Mouse (Mus musculus): Measurements from ENCODE around the gene Kitl. TPM values are rescaled to one million over a fixed set of nuclear protein-coding genes. Genes with fewer than 3 reads are reported as not detected.

The Kitl gene
- total RNA-seq, 2 experiments from 2014 or later, result 54.4 to 58.1 TPM

DNA sequence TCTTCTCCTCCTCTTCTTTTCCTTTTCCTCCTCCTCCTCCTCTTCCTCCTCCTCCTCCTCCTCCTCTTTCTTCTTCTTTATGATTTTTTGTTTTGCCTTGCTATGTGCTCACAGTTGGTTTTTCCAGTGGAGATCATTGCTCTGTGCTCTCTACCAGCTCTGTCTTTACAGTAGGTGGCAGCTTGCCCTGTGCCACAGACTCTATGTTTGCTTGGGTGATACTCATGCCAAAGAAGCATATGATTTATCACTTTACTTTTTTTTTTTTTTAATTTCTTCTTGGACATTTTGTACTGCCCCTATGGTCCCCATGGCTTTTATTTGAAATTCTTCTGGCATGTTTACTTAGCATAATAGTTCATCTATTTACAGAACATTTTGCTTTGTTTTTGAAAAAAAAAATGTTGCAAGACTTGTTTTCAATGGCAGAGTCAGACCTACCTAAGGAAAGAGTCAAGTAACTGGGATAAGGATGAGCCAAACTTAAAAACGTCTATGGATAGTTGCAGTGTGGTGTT lies 41.7 kb downstream of the Kitl start:
- no peak for DNase-seq (ENCODE audit: extremely low spot score in 1 of 2, low spot score in 2 of 2)
- no peak for TF ChIP-seq CTCF (IDR thresholded peaks at IDR 0.05)
- intact Hi-C loops (cut with DNase I), result no loop called here
- no peak overlapping the region for H3K27ac ChIP-seq
- no peak overlapping the region for H3K4me3 ChIP-seq

DNA sequence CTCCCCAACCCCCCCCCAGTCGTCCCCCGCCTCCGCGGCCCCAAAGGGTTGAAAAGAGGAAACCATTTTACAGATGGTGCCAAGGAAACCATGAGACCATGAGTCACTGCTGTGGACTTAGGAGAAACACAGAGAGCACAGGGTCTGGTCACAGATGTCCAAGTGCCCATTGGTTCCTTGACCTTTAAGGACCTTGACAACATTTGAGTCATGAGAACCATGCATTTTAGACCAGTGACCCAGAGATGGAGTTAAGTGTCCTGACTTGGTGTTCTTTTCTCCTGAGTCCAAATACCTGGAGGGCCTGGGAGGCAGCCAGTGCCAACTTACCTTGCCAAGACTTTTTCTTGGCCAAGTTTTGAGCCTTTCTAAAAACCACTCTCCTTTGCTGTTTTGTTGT lies 43.9 kb downstream of the Kitl start:
- no peak overlapping the region for H3K27ac ChIP-seq
- no peak for DNase-seq (ENCODE audit: extremely low spot score in 1 of 2, low spot score in 2 of 2)
- H3K4me3 ChIP-seq, result no peak overlapping the region
- intact Hi-C loops (cut with DNase I), result no loop called here
- no peak for TF ChIP-seq CTCF (IDR thresholded peaks at IDR 0.05)

DNA sequence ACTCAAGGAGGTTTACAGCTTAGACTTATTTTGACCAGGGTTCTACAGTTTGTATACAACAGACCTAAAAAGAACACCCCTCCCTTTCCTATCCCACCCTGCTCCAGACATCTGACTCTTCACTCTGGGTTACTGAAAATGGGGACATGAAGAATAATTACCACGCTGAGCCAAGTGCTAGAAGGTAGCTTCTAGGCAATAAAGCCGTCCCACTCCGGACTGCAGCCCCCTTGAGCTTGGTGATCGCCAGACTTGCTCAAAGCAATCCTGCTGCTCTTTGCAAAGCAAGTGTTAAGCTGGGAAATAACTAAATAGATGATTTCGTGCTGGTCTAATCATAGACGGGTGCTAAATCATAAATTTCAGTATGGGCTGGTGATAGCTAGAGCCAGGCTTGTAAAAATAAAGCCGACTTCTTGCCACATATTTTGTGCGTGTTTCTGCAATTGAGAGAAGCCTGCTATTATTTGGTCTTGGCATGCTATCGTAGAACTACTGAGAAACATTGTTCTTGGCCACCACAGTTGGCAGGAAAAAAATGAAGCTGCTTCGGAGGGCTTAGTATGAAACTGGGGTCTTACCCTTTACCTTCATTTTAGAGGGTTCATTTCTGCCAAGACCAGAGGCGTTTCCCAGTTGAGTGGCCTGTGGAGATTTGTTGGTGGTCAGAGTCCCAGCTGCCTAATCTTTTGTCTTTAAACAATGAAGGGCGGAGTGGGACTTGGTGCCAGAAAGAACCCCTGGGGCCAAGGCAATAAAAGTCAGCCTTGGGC lies 50.3 kb downstream of the Kitl start:
- H3K4me3 ChIP-seq, result no peak overlapping the region
- TF ChIP-seq CTCF (IDR thresholded peaks at IDR 0.05), result no peak
- H3K27ac ChIP-seq, result peak overlapping the region; percentile 59
- intact Hi-C loops (cut with DNase I), result no loop called here
- DNase-seq (ENCODE audit: extremely low spot score in 1 of 2, low spot score in 2 of 2), result no peak

DNA sequence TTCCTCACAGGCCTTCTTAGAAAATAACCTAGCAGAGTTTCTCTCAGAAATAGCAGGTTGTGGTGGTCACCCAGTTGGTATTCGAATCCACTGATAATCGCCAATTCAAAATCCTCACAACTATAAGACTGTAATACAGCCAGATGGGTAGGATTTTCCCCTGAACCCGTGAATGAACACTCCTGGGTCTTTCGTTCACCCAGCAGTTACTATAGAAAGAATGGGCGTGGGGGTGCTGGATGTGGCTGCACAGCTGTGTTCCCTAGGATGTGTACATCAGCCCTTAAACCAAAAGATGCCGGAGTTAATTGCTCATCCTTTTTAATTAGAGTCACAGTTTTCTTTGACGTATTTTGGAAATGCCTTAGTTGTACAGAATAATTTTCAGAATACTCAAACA lies 50.9 kb downstream of the Kitl start:
- DNase-seq (ENCODE audit: extremely low spot score in 1 of 2, low spot score in 2 of 2), result no peak
- H3K27ac ChIP-seq, result no peak overlapping the region; the same call in 1 of the 2 replicates
- intact Hi-C loops (cut with DNase I), result no loop called here
- H3K4me3 ChIP-seq, result no peak overlapping the region
- no peak for TF ChIP-seq CTCF (IDR thresholded peaks at IDR 0.05)

DNA sequence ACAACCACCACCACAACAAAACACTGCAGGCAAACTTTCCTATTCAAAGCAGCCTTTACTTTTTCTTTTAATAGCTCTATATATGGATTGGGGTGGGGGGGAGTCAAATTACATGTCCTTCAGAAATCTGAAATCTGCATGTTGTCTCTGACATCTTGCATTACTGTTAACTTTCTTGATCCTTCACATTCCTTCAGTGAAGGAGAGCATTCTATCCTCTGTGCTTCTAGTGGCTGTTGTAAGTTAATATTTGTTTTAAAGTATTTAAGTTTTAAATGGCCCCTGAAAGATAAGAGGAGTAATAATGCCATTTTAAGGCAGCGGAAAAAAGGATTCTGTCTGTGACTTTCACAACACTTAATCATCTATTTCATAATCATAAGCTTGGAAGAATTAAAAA lies 57.2 kb downstream of the Kitl start:
- TF ChIP-seq CTCF (IDR thresholded peaks at IDR 0.05), result no peak
- intact Hi-C loops (cut with DNase I), result no loop called here
- Histone ChIP-seq H3K4me3 (no peak overlapping the region), H3K27ac (no peak overlapping the region)
- no peak for DNase-seq (ENCODE audit: extremely low spot score in 1 of 2, low spot score in 2 of 2)

DNA sequence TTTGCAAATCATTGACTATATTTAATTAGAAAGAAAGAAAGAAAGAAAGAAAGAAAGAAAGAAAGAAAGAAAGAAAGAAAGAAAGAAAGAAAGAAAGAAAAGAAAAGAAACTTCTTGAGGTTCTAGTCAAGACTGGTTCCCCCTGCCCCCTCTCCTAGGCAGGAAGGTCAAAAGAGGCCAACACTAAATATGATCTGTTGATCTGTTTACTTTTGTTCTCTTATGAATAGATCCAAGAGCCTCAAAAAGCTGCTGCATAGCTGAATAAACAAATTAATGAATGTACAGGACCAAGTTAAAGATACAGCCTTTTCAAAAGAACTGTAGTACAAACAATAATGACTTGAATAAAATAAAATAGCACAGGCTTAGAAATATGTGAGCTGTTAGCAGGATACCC lies 57.7 kb downstream of the Kitl start:
- intact Hi-C loops (cut with DNase I), result no loop called here
- no peak for DNase-seq (ENCODE audit: extremely low spot score in 1 of 2, low spot score in 2 of 2)
- H3K4me3 ChIP-seq, result no peak overlapping the region
- TF ChIP-seq CTCF (IDR thresholded peaks at IDR 0.05), result no peak
- H3K27ac ChIP-seq, result no peak overlapping the region

DNA sequence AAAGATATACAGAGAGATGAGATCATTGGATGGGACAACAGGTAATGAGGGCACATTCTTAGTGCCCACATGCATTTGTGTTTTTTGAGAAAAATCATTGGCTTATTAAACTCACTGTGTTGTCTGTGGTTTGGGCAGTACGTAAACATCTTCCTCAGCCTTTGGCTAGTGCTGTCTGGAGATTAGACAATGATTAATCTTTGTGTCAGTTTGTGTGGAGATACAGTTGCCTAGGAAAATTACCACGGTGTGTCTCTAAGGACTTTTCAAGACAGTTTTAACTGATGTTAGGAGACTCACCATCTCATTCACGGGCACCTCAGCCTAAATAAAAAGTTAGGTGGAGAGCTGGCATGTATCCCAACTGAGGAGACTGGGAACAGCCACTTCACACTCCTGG lies 85.7 kb downstream of the Kitl start:
- Histone ChIP-seq H3K27ac (no peak overlapping the region), H3K4me3 (no peak overlapping the region)
- intact Hi-C loops (cut with DNase I), result no loop called here
- TF ChIP-seq CTCF (IDR thresholded peaks at IDR 0.05), result no peak
- no peak for DNase-seq (ENCODE audit: extremely low spot score in 1 of 2, low spot score in 2 of 2)

DNA sequence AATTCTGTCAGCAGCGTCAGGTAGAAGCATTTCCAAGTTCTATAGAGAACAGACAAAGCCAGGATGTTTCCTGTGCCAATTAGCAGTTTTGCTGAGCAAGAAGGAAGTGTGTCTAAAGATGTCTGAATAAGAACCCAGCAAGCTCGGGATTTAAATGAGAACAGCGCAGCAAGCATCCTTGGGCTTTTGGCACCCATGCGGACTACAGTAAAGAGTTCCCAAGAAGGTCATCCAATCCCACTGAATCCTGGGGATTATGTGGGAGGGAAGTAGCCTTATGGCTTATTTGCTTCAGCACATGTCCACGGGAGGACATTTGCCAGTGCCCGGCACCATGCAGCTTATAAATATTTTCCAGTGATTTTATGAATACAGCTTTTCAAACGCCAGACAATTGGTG lies 95.8 kb downstream of the Kitl start:
- no peak for DNase-seq (ENCODE audit: extremely low spot score in 1 of 2, low spot score in 2 of 2)
- intact Hi-C loops (cut with DNase I), result no loop called here
- Histone ChIP-seq H3K27ac (no peak overlapping the region), H3K4me3 (peak overlapping the region; percentile 28; the same call in 1 of the 2 replicates)
- no peak for TF ChIP-seq CTCF (IDR thresholded peaks at IDR 0.05)

DNA sequence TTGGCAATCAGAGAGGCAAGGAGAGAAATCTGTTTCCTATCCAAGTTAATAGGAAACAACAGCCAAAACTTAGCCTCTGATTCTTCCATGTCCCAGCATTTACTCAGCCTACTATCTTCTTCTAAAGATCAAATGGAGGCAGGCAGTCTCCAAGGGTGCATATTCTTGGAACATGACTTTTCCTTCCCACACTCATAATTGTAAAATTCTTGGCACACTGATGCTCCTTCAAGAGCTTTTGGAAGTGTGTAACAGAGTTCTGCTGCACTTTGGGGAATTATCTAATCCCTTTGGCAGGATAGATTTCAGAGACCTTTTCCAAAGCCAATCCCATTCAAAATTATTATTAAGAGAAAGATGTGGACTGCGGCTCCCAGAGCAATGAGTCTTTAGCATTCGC lies 100.1 kb downstream of the Kitl start:
- Histone ChIP-seq H3K4me3 (no peak overlapping the region), H3K27ac (no peak overlapping the region)
- TF ChIP-seq CTCF (IDR thresholded peaks at IDR 0.05), result no peak
- intact Hi-C loops (cut with DNase I), result no loop called here
- no peak for DNase-seq (ENCODE audit: extremely low spot score in 1 of 2, low spot score in 2 of 2)

DNA sequence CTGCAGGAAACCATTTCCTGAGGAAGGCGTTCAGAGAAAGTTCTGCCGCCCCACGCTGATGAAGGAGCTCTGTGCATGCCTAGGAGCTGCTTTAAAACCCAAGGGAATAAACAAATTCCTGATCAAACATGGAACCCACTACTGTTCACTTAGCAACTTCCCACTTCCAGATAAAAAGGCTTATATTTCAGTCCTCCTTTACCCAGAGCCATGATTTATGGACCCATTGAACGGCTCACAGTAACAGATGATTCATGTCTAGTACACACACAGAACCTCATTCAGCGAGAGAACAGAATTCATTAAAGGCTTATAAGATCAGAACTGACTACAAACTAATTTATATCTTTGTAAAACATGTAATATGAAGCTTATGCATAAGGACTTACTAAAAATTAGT lies 109.0 kb downstream of the Kitl start:
- no peak overlapping the region for H3K27ac ChIP-seq
- H3K4me3 ChIP-seq, result no peak overlapping the region
- no peak for DNase-seq (ENCODE audit: extremely low spot score in 1 of 2, low spot score in 2 of 2)
- intact Hi-C loops (cut with DNase I), result no loop called here
- TF ChIP-seq CTCF (IDR thresholded peaks at IDR 0.05), result no peak

DNA sequence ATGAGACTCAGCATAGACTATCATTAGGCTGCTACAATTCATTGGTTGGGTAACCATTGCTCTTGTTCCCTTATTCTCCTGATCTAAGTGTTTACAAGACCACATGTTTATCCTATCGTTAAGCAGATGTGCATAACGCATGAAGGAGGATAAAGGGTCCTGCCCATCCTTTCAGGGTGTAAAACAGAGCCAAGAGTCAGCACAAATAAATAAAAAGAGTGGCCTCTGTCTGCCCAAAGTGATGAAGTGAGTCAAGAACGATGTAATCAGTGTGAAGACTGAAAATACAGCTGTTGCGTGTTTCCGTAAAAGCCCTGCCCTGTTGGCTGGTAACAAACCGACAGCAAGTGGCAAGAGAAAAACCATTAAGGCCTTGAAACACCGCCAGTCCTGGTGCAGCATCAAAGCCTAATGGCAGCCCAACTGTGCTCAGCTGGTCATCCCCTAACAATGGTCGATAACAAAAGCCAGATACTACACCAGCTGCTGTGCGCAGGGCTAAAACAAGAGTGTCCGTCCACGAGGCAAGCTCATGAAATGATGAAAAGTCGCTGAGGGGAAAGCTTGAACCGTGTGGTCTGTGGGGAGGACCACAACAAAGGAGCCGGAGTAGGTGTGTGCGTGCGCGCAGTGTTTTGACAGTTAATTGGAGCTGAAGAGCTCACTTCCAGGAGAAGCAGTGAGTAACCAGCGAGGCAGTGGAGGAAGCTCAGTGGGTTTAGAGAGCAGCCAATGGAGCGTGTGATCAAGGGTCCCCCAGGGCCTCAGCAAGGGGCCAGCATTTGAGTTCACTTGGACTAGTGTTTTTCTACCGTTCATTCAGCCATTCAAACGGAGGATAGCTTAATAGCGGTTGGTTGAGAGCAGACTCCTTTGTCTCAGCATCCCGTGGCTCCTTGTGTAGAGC lies 112.7 kb downstream of the Kitl start:
- Histone ChIP-seq H3K27ac (no peak overlapping the region), H3K4me3 (no peak overlapping the region)
- intact Hi-C loops (cut with DNase I), result no loop called here
- TF ChIP-seq CTCF (IDR thresholded peaks at IDR 0.05), result no peak
- no peak for DNase-seq (ENCODE audit: extremely low spot score in 1 of 2, low spot score in 2 of 2)

DNA sequence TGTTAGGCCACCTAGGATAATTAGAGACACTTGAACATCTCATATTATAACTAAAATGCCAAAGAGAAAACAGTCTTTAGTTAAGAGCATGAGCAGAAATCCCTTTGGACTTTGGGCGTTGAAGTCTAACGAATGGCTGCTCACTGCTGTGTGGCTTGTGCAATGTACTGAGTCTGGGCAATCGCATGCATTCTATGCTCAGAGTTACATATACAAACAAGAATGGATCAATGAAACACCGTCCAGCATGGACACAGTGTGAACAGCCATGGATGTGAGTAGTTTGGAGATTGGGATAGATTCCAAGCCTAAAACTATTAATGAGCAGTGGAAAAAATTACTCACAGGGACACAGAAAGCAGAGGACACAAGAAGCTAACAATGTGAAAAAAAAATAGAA lies 116.2 kb downstream of the Kitl start:
- DNase-seq (ENCODE audit: extremely low spot score in 1 of 2, low spot score in 2 of 2), result no peak
- no peak for TF ChIP-seq CTCF (IDR thresholded peaks at IDR 0.05)
- intact Hi-C loops (cut with DNase I), result no loop called here
- Histone ChIP-seq H3K4me3 (no peak overlapping the region), H3K27ac (no peak overlapping the region)
